Mouse (Mus musculus) ES-E14 (cell line): ENCODE data around the gene Loxl3. TPM values are rescaled to one million over a fixed set of nuclear protein-coding genes. Genes with fewer than 3 reads are reported as not detected.
A peak's percentile ranks its signal among the peaks of the same experiment; 100 is the strongest.

Experiments
- DNase-seq: peaks from one replicate; pipeline ENCODE4 v3.0.0-alpha.2; 2013; ENCODE audit warnings: low read depth, low spot score
- H3K27ac ChIP-seq: 2 replicates; pipeline ENCODE4 v1.5.1; 2012; ENCODE audit warnings: low read depth, mild to moderate bottlenecking, low read length, moderate library complexity, mixed read lengths; ENCODE audit not compliant: poor library complexity, insufficient read depth, severe bottlenecking
- H3K36me3 ChIP-seq: 2 replicates; pipeline ENCODE4 v1.6.1; 2012; ENCODE audit warnings: mild to moderate bottlenecking, low read length, moderate library complexity, mixed read lengths; ENCODE audit not compliant: control insufficient read depth, poor library complexity, insufficient read depth, severe bottlenecking
- H3K4me1 ChIP-seq, 2 experiments: fragments of 150-350 bp in 1 of 2; sonication (generic) in 1 of 2; 2 replicates each; pipeline ENCODE4 v1.6.1; 2012; ENCODE audit warnings: low read length in 2 of 2, mild to moderate bottlenecking in 1 of 2, mixed read lengths in 1 of 2; ENCODE audit not compliant: control insufficient read depth in 2 of 2, insufficient read depth in 2 of 2, poor library complexity in 1 of 2
- H3K4me3 ChIP-seq, 2 experiments: fragments of 150-350 bp in 1 of 2; sonication (generic) in 1 of 2; 2 replicates each; pipeline ENCODE4 v1.5.1; 2012; ENCODE audit warnings: low read length in 2 of 2, low read depth in 1 of 2, mild to moderate bottlenecking in 1 of 2, mixed read lengths in 1 of 2; ENCODE audit not compliant: insufficient read depth in 1 of 2, poor library complexity in 1 of 2, severe bottlenecking in 1 of 2
- H3K9ac ChIP-seq: 2 replicates; pipeline ENCODE4 v1.6.1; 2012; ENCODE audit warnings: low read depth, mild to moderate bottlenecking, low read length, mixed read lengths; ENCODE audit not compliant: poor library complexity, insufficient read depth, severe bottlenecking
- H3K9me3 ChIP-seq: fragments of 150-350 bp; sonication (generic); 2 replicates; pipeline ENCODE4 v1.6.1; 2012; ENCODE audit warnings: low read depth, mild to moderate bottlenecking, low read length; ENCODE audit not compliant: control insufficient read depth, insufficient read depth
- CHD2 ChIP-seq: IDR thresholded peaks from 2 replicates; pipeline ENCODE4 v1.6.1; 2014; ENCODE audit warnings: mild to moderate bottlenecking, low read depth, low read length, inconsistent platforms
- HCFC1 ChIP-seq: IDR thresholded peaks from 2 replicates; pipeline ENCODE4 v1.6.1; 2012; ENCODE audit warnings: low read length, inconsistent platforms, borderline replicate concordance; ENCODE audit not compliant: insufficient read depth
- MAFK ChIP-seq: IDR thresholded peaks from 2 replicates; pipeline ENCODE4 v1.6.1; 2014; ENCODE audit warnings: mild to moderate bottlenecking, low read depth, low read length, inconsistent platforms; ENCODE audit not compliant: insufficient read depth
- ZC3H11A ChIP-seq: IDR thresholded peaks from 2 replicates; pipeline ENCODE4 v1.6.1; 2012; ENCODE audit warnings: low read depth, mild to moderate bottlenecking, inconsistent platforms, low read length, borderline replicate concordance
- ZNF384 ChIP-seq: IDR thresholded peaks from 2 replicates; pipeline ENCODE4 v1.6.1; 2012; ENCODE audit warnings: low read depth, low read length, inconsistent platforms
- in situ Hi-C, 2 experiments: fragments of 600-800 bp; cut with MboI; formaldehyde crosslinking; loops; one replicate each; pipeline ENCODE4 v1.15.1; 2025; ENCODE audit warnings: low sequenced_read_pairs in 2 of 2, inconsistent platforms in 1 of 2; ENCODE audit not compliant: unreplicated experiment in 2 of 2
- total RNA-seq: library from RNA; depleted of rRNA; stranded (reverse); fragments of 300-350 nt; gene quantifications from 2 replicates; pipeline ENCODE4 v1.2.3, GENCODE M21; 2012

Gene Loxl3
- total RNA-seq, 1 experiment = 2.3 TPM

- no peak for DNase-seq
- H3K4me3 ChIP-seq = peak overlapping the region; percentile 37 to 61; a peak in 3 of 4 replicates
Observed at GRCm38 (mm10) chr6:83087926-83088260, 53.9 kb downstream of the Loxl3 start.

GRCm38 (mm10) chr6:83092416-83093127 is 58.6 kb downstream of the Loxl3 start:
- no peaks in the 10 kb centered on the region for H3K9me3 ChIP-seq
- H3K36me3 ChIP-seq = no peaks in the 10 kb centered on the region
- no peak overlapping the region for H3K4me3 ChIP-seq
- H3K9ac ChIP-seq = no peak overlapping the region
- no peaks in the 10 kb centered on the region for H3K4me1 ChIP-seq
- TF ChIP-seq HCFC1 = no peak
- TF ChIP-seq ZC3H11A = no peak
- TF ChIP-seq MAFK = no peak
- TF ChIP-seq CHD2 = no peak
- TF ChIP-seq ZNF384 = no peak
- no peak for DNase-seq
- H3K27ac ChIP-seq = no peak overlapping the region
- in situ Hi-C loops = no loop called here

More at GRCm38 (mm10) chr6:83087926-83088260, 53.9 kb downstream of the Loxl3 start:
- Histone ChIP-seq H3K27ac (no peak overlapping the region), H3K4me1 (peaks cover 0 to 2% of the 10 kb centered on the region in 2 experiments; a peak in 1 of 4 replicates), H3K36me3 (no peaks in the 10 kb centered on the region), H3K9me3 (no peaks in the 10 kb centered on the region), H3K9ac (no peak overlapping the region)
- TF ChIP-seq MAFK (no peak), ZC3H11A (no peak), CHD2 (no peak), HCFC1 (no peak), ZNF384 (no peak)
- in situ Hi-C loops = no loop called here

GRCm38 (mm10) chr6:83095968-83096367 is 62.0 kb downstream of the Loxl3 start:
- no peaks in the 10 kb centered on the region for H3K4me1 ChIP-seq
- in situ Hi-C loops = no loop called here
- H3K36me3 ChIP-seq = no peaks in the 10 kb centered on the region
- H3K9me3 ChIP-seq = no peaks in the 10 kb centered on the region
- no peak overlapping the region for H3K9ac ChIP-seq
- no peak for TF ChIP-seq CHD2
- H3K4me3 ChIP-seq = no peak overlapping the region
- no peak overlapping the region for H3K27ac ChIP-seq
- no peak for DNase-seq

GRCm38 (mm10) chr6:83098411-83098810 is 64.4 kb downstream of the Loxl3 start:
- in situ Hi-C loops = no loop called here
- Histone ChIP-seq H3K27ac (no peak overlapping the region), H3K36me3 (no peaks in the 10 kb centered on the region), H3K4me3 (no peak overlapping the region), H3K9me3 (no peaks in the 10 kb centered on the region), H3K9ac (no peak overlapping the region), H3K4me1 (no peaks in the 10 kb centered on the region)
- TF ChIP-seq MAFK = no peak
- no peak for TF ChIP-seq ZNF384
- TF ChIP-seq CHD2 = no peak
- no peak for TF ChIP-seq ZC3H11A
- TF ChIP-seq HCFC1 = no peak
- no peak for DNase-seq

GRCm38 (mm10) chr6:83101316-83101687 is 67.3 kb downstream of the Loxl3 start, which contains the start of the genes Ccdc142 and Gm42688:
Gene Ccdc142 (plus strand): TSS chr6:83101601.
Gene Gm42688 (plus strand): TSS chr6:83101617.
- DNase-seq = peak; percentile 80

More at GRCm38 (mm10) chr6:83101316-83101687, 67.3 kb downstream of the Loxl3 start, which contains the start of the genes Ccdc142 and Gm42688:
- H3K4me3 ChIP-seq = peak within 1 kb of the TSS; percentile 79 to 83
- TF ChIP-seq ZNF384 = no peak
- peak; percentile 87 for TF ChIP-seq HCFC1
- TF ChIP-seq CHD2 = 0 out of 2 replicates have a peak, but pooled peaks have one; percentile 47
- no peak for TF ChIP-seq ZC3H11A
- no peak for TF ChIP-seq MAFK
- H3K9me3 ChIP-seq = no peaks in the 10 kb centered on the region
- peak within 1 kb of the TSS; percentile 76 for H3K9ac ChIP-seq
- in situ Hi-C loops = no loop called here
- H3K27ac ChIP-seq = no peak within 1 kb of the TSS
- no peaks in the 10 kb centered on the region for H3K36me3 ChIP-seq
- no peaks in the 10 kb centered on the region for H3K4me1 ChIP-seq
